8 mouse cellular contexts compared by ENCODE assay signal in genomic region chr13:20937452-20937851, GRCm38 (mm10).
DNase-seq lines count a peak whose midpoint lies in the region; ATAC-seq lines count a peak whose summit lies in the region.

No protein-coding gene starts in this region.

- peak; percentile 47 for ATAC-seq in frontal cortex, adult (ENCODE audit: low TSS enrichment)
- no peak for ATAC-seq in activated CD4-positive, CD25-positive, alpha-beta regulatory T cell, adult 4 months

- DNase-seq in CD8-positive naive resting alpha-beta T cell, adult 2 months (ENCODE audit: low read depth in 2 of 2, low spot score in 2 of 2) = peak; percentile 7 to 59
- DNase-seq in MN1 (ENCODE audit: low spot score) = peak; percentile 19
- DNase-seq in cerebellum, adult 8-10 months = peak; percentile 68
- peak; percentile 82 to 84 for DNase-seq in kidney, postnatal 4 days
- peak; percentile 77 for DNase-seq in lung, postnatal 10 days
- DNase-seq in right cerebral cortex, postnatal 4 days = peak; percentile 68

Comparison
In these comparisons a context has a peak if more than half of its experiments do, and no peak if none do; other contexts are left out.
1. DNase-seq: peak in every context shown above with its lines; median percentile 83 in kidney, postnatal 4 days; 77 in lung, postnatal 10 days; 68 in cerebellum, adult 8-10 months; 68 in right cerebral cortex, postnatal 4 days; 33 in CD8-positive naive resting alpha-beta T cell, adult 2 months; 19 in MN1.